Mouse (Mus musculus): ENCODE measurements around the gene Cyb561d1.

DNA sequence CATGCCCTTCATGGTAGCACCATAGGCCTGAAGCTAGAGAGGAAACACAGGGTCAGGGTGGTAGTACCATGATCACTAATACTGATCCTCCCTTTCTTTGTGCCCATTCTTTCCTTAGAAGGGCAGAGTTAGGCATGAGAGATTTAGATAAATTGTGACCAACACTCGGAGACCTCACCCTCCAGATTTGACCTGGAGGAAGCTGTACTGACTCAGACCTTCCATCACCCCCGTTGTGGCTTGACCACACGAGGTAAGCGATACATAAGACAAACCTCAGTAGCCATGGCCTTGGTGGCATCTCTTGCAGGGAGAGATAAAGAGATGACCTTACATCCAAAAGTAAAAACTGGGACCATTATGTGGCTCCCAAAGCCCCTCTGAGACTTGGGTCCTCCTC lies 5.7 kb downstream of the Cyb561d1 start:
- no peak for TF ChIP-seq CTCF (IDR thresholded peaks at IDR 0.05)
- TF ChIP-seq EP300 (IDR thresholded peaks at IDR 0.05; ENCODE audit: insufficient read depth, low read depth, low read length): no peak

All from heart, adult 2 months (tissue).